Mouse (Mus musculus): Measurements from ENCODE around the gene Zfp518a. TPM values are rescaled to one million over a fixed set of nuclear protein-coding genes. Genes with fewer than 3 reads are reported as not detected.

Gene Zfp518a
- polyA plus RNA-seq, 1 experiment from 2014 or later, result 10.4 TPM

Small RNA genes within 50 kb of the gene (microRNA-seq; reads per million reads assigned to microRNA genes)
- not detected for gene Mir8092

Other genes with a start within 250 kb of the Zfp518a start
- gene Cc2d2b, start 146.0 kb upstream of the Zfp518a start, polyA plus RNA-seq (2015; fragmentation: Nextera tagmentation; extraction: Ambion mirVana), result 0.08 TPM in 1 of 2 replicates, not detected in the other
- gene Ccnj, start 63.4 kb upstream of the Zfp518a start, polyA plus RNA-seq (2015; fragmentation: Nextera tagmentation; extraction: Ambion mirVana), result 14.4 and 18.4 TPM in 2 replicates
- 2.2 and 2.9 TPM in 2 replicates for gene Blnk, start 99.8 kb downstream of the Zfp518a start, polyA plus RNA-seq (2015; fragmentation: Nextera tagmentation; extraction: Ambion mirVana)
- gene Dntt, start 134.6 kb downstream of the Zfp518a start, polyA plus RNA-seq (2015; fragmentation: Nextera tagmentation; extraction: Ambion mirVana), result not detected in 2 replicates
- gene Opalin, start 182.4 kb downstream of the Zfp518a start, polyA plus RNA-seq (2015; fragmentation: Nextera tagmentation; extraction: Ambion mirVana), result not detected in 2 replicates

Data from embryonic facial prominence, embryonic 13.5 days (tissue).